Mouse (Mus musculus): Measurements from ENCODE around the gene Srpk2. TPM values are rescaled to one million over a fixed set of nuclear protein-coding genes. Genes with fewer than 3 reads are reported as not detected.
"Not testable (repeated sequence)": the region's sequence is repeated elsewhere in the genome, so short reads cannot be mapped to it uniquely, and the experiment has no call there.

Gene Srpk2
- total RNA-seq, 4 experiments from 2014 or later: 26.2 to 32.1 (median 28.7) TPM

- DNase-seq (ENCODE audit: low spot score in 2 of 2): peak; percentile 59 to 63
These were observed 9.5 kb downstream of the Srpk2 start for GRCm38 (mm10) chr5:23674829-23675498.

- DNase-seq (ENCODE audit: low spot score in 2 of 2): peak in 1 of 2 experiments; percentile 7
These were observed 12.3 kb downstream of the Srpk2 start for GRCm38 (mm10) chr5:23672136-23672535.

GRCm38 (mm10) chr5:23670880-23671279 is 13.5 kb downstream of the Srpk2 start:
- no peak for DNase-seq (ENCODE audit: low spot score in 2 of 2)

- no peak for DNase-seq (ENCODE audit: low spot score in 2 of 2)
These were observed 18.5 kb downstream of the Srpk2 start for GRCm38 (mm10) chr5:23665906-23666305.

GRCm38 (mm10) chr5:23661191-23661590 is 23.2 kb downstream of the Srpk2 start:
- no peak for DNase-seq (ENCODE audit: low spot score in 2 of 2)

GRCm38 (mm10) chr5:23658017-23658416 is 26.4 kb downstream of the Srpk2 start:
- no peak for DNase-seq (ENCODE audit: low spot score in 2 of 2)

- DNase-seq (ENCODE audit: low spot score in 2 of 2): no peak
These were observed 27.8 kb downstream of the Srpk2 start for GRCm38 (mm10) chr5:23656590-23656989.

- no peak for DNase-seq (ENCODE audit: low spot score in 2 of 2)
These were observed 29.4 kb downstream of the Srpk2 start for GRCm38 (mm10) chr5:23655030-23655429.

GRCm38 (mm10) chr5:23652326-23652725 is 32.1 kb downstream of the Srpk2 start:
- DNase-seq (ENCODE audit: low spot score in 2 of 2): no peak

GRCm38 (mm10) chr5:23651786-23652185 is 32.6 kb downstream of the Srpk2 start:
- DNase-seq (ENCODE audit: low spot score in 2 of 2): no peak

- no peak for DNase-seq (ENCODE audit: low spot score in 2 of 2)
These were observed 33.9 kb downstream of the Srpk2 start for GRCm38 (mm10) chr5:23650504-23650903.

- no peak for DNase-seq (ENCODE audit: low spot score in 2 of 2)
These were observed 35.2 kb downstream of the Srpk2 start for GRCm38 (mm10) chr5:23649246-23649645.

GRCm38 (mm10) chr5:23645671-23646070 is 38.7 kb downstream of the Srpk2 start:
- no peak for DNase-seq (ENCODE audit: low spot score in 2 of 2)

GRCm38 (mm10) chr5:23639193-23639592 is 45.2 kb downstream of the Srpk2 start:
- not testable (repeated sequence) for DNase-seq (ENCODE audit: low spot score in 2 of 2)

- no peak for DNase-seq (ENCODE audit: low spot score in 2 of 2)
These were observed 46.4 kb downstream of the Srpk2 start for GRCm38 (mm10) chr5:23638023-23638422.

- DNase-seq (ENCODE audit: low spot score in 2 of 2): no peak
These were observed 47.1 kb downstream of the Srpk2 start for GRCm38 (mm10) chr5:23637337-23637736.

- no peak for DNase-seq (ENCODE audit: low spot score in 2 of 2)
These were observed 52.9 kb downstream of the Srpk2 start for GRCm38 (mm10) chr5:23631490-23631889.

- DNase-seq (ENCODE audit: low spot score in 2 of 2): no peak
These were observed 57.2 kb downstream of the Srpk2 start for GRCm38 (mm10) chr5:23627221-23627620.

GRCm38 (mm10) chr5:23626173-23626572 is 58.2 kb downstream of the Srpk2 start:
- no peak for DNase-seq (ENCODE audit: low spot score in 2 of 2)

- no peak for DNase-seq (ENCODE audit: low spot score in 2 of 2)
These were observed 63.8 kb downstream of the Srpk2 start for GRCm38 (mm10) chr5:23620621-23621020.

GRCm38 (mm10) chr5:23618656-23619055 is 65.8 kb downstream of the Srpk2 start:
- DNase-seq (ENCODE audit: low spot score in 2 of 2): no peak

GRCm38 (mm10) chr5:23617104-23617415 is 67.4 kb downstream of the Srpk2 start:
- no peak for DNase-seq (ENCODE audit: low spot score in 2 of 2)

- DNase-seq (ENCODE audit: low spot score in 2 of 2): peak; percentile 21 to 23
These were observed 67.9 kb downstream of the Srpk2 start for GRCm38 (mm10) chr5:23616270-23617103.
